Mouse (Mus musculus) ovary, adult 10 weeks (tissue): ENCODE measurements around the gene Gm3020. TPM values are rescaled to one million over a fixed set of nuclear protein-coding genes. Genes with fewer than 3 reads are reported as not detected.

Experiments used
- polyA plus RNA-seq: library from polyadenylated mRNA; stranded (reverse); fragments of 350-450 nt; fragmentation: Illumina TruSeq; extraction: RNeasy Lipid Tissue Mini Kit (QIAGEN cat#74804); gene quantifications from one replicate; pipeline ENCODE4 v1.2.3, GENCODE M21; 2014

The Gm3020 gene
- not detected for polyA plus RNA-seq

GRCm38 (mm10) chr14:3651730-3652129 is at the start of gene Gm3020:
Gene Gm3020 (plus strand): TSS chr14:3652030.

GRCm38 (mm10) chr14:3634212-3634611 is 17.6 kb upstream of the Gm3020 start, which contains the start of gene Gm3012:
Gene Gm3012 (plus strand): TSS chr14:3634512.

GRCm38 (mm10) chr14:3688483-3688882 is 36.7 kb downstream of the Gm3020 start, which contains the start of gene Gm3043:
Gene Gm3043 (plus strand): TSS chr14:3688783.

Other genes with a start within 250 kb of the Gm3020 start
- not detected for gene Gm10409, start 239.4 kb upstream of the Gm3020 start, polyA plus RNA-seq
- not detected for gene Gm3005, start 223.9 kb upstream of the Gm3020 start, polyA plus RNA-seq
- not detected for gene Gm10408, start 202.7 kb upstream of the Gm3020 start, polyA plus RNA-seq
- not detected for gene Gm3012, start 17.5 kb upstream of the Gm3020 start, polyA plus RNA-seq
- not detected for gene Gm3043, start 36.8 kb downstream of the Gm3020 start, polyA plus RNA-seq
- gene Gm3002, start 158.0 kb downstream of the Gm3020 start, polyA plus RNA-seq, result not detected
- not detected for gene Gm3033, start 194.2 kb downstream of the Gm3020 start, polyA plus RNA-seq
- not detected for gene Gm2916, start 232.1 kb downstream of the Gm3020 start, polyA plus RNA-seq